Mouse (Mus musculus) MEL (cell line): ENCODE results near the gene Atp5e. TPM values are rescaled to one million over a fixed set of nuclear protein-coding genes. Genes with fewer than 3 reads are reported as not detected.
A peak's percentile ranks its signal among the peaks of the same experiment; 100 is the strongest.

Experiments
- DNase-seq: peaks from one replicate; pipeline ENCODE4 v3.0.0; 2011; ENCODE audit warnings: low read depth, low spot score
- H3K27ac ChIP-seq: 2 replicates; pipeline ENCODE4 v1.5.1; 2012; ENCODE audit warnings: low read depth, mild to moderate bottlenecking, control low read depth, low read length, moderate library complexity; ENCODE audit not compliant: control insufficient read depth
- H3K27me3 ChIP-seq, 2 experiments: fragments of 150-350 bp in 1 of 2; sonication (generic) in 1 of 2; 2 replicates each; pipeline ENCODE4 v1.6.1; 2012; ENCODE audit warnings: low read length in 2 of 2, mild to moderate bottlenecking in 2 of 2, improper control_type of control experiment in 1 of 2, moderate library complexity in 1 of 2; ENCODE audit not compliant: insufficient read depth in 2 of 2, control insufficient read depth in 1 of 2
- H3K36me3 ChIP-seq, 2 experiments: 2 replicates each; pipeline ENCODE4 v1.6.1; 2012 to 2014; ENCODE audit warnings: low read length in 2 of 2, improper control_type of control experiment in 1 of 2, inconsistent platforms in 1 of 2, mild to moderate bottlenecking in 1 of 2; ENCODE audit not compliant: insufficient read depth in 2 of 2, control insufficient read depth in 1 of 2
- H3K4me1 ChIP-seq, 2 experiments: fragments of 150-350 bp in 1 of 2; sonication (generic) in 1 of 2; 2 replicates each; pipeline ENCODE4 v1.6.1; 2012; ENCODE audit warnings: low read length in 2 of 2, improper control_type of control experiment in 1 of 2, mild to moderate bottlenecking in 1 of 2; ENCODE audit not compliant: insufficient read depth in 2 of 2, control insufficient read depth in 1 of 2
- H3K4me3 ChIP-seq, 2 experiments: fragments of 150-350 bp in 1 of 2; sonication (generic) in 1 of 2; 2 replicates each; pipeline ENCODE4 v1.5.1; 2012; ENCODE audit warnings: low read depth in 2 of 2, low read length in 2 of 2, mild to moderate bottlenecking in 2 of 2, moderate library complexity in 2 of 2, control low read depth in 1 of 2, improper control_type of control experiment in 1 of 2; ENCODE audit not compliant: control insufficient read depth in 1 of 2, insufficient read depth in 1 of 2
- H3K79me2 ChIP-seq: 2 replicates; pipeline ENCODE4 v1.6.1; 2012; ENCODE audit warnings: mild to moderate bottlenecking, low read length, moderate library complexity; ENCODE audit not compliant: control insufficient read depth, poor library complexity, insufficient read depth
- H3K9ac ChIP-seq: 2 replicates; pipeline ENCODE4 v1.6.1; 2012; ENCODE audit warnings: low read depth, mild to moderate bottlenecking, control low read depth, low read length, moderate library complexity; ENCODE audit not compliant: control insufficient read depth, poor library complexity, severe bottlenecking
- H3K9me3 ChIP-seq: fragments of 150-350 bp; sonication (generic); replicated peaks from 2 replicates; pipeline ENCODE4 v1.6.1; 2012; ENCODE audit warnings: mild to moderate bottlenecking, low read length, improper control_type of control experiment, moderate library complexity; ENCODE audit not compliant: insufficient read depth
- BHLHE40 ChIP-seq: IDR thresholded peaks from 2 replicates; pipeline ENCODE4 v1.6.1; 2012; ENCODE audit warnings: low read depth, mild to moderate bottlenecking, inconsistent platforms, low read length, improper control_type of control experiment, borderline replicate concordance
- CHD1 ChIP-seq: IDR thresholded peaks from 2 replicates; pipeline ENCODE4 v1.6.1; 2012; ENCODE audit warnings: low read depth, mild to moderate bottlenecking, inconsistent platforms, low read length, improper control_type of control experiment
- CHD2 ChIP-seq: IDR thresholded peaks from 2 replicates; pipeline ENCODE4 v1.6.1; 2011; ENCODE audit warnings: low read length, improper control_type of control experiment
- CTCF ChIP-seq, 3 experiments: IDR thresholded peaks in 2 of 3; conservative IDR thresholded peaks in 1 of 3; 2 replicates each; pipeline ENCODE4 v1.5.1; 2011 to 2012; ENCODE audit warnings: low read length in 3 of 3, low read depth in 2 of 3, mild to moderate bottlenecking in 2 of 3, improper control_type of control experiment in 1 of 3, inconsistent platforms in 1 of 3, mixed read lengths in 1 of 3, moderate library complexity in 1 of 3; ENCODE audit not compliant: control insufficient read depth in 1 of 3, insufficient read depth in 1 of 3, poor library complexity in 1 of 3, severe bottlenecking in 1 of 3
- E2F4 ChIP-seq: IDR thresholded peaks from 2 replicates; pipeline ENCODE4 v1.6.1; 2011; ENCODE audit warnings: low read depth, low read length, improper control_type of control experiment, borderline replicate concordance
- ELF1 ChIP-seq: IDR thresholded peaks from 2 replicates; pipeline ENCODE4 v1.6.1; 2014; ENCODE audit warnings: low read depth, mild to moderate bottlenecking, inconsistent platforms, low read length, improper control_type of control experiment, moderate library complexity
- EP300 ChIP-seq, 2 experiments: IDR thresholded peaks; 2 replicates each; pipeline ENCODE4 v1.6.1; 2011; ENCODE audit warnings: improper control_type of control experiment in 2 of 2, low read length in 2 of 2, low read depth in 1 of 2, mild to moderate bottlenecking in 1 of 2
- ETS1 ChIP-seq: IDR thresholded peaks from 2 replicates; pipeline ENCODE4 v1.6.1; 2012; ENCODE audit warnings: low read depth, mild to moderate bottlenecking, inconsistent platforms, low read length, improper control_type of control experiment, moderate library complexity
- GABPA ChIP-seq: IDR thresholded peaks from 2 replicates; pipeline ENCODE4 v1.6.1; 2012; ENCODE audit warnings: low read depth, mild to moderate bottlenecking, inconsistent platforms, low read length, improper control_type of control experiment, moderate library complexity
- GATA1 ChIP-seq: IDR thresholded peaks from 2 replicates; pipeline ENCODE4 v1.6.1; 2011; ENCODE audit warnings: low read depth, low read length, improper control_type of control experiment
- HCFC1 ChIP-seq: IDR thresholded peaks from 2 replicates; pipeline ENCODE4 v1.6.1; 2012; ENCODE audit warnings: low read depth, mild to moderate bottlenecking, inconsistent platforms, low read length, improper control_type of control experiment, moderate library complexity
- JUND ChIP-seq: IDR thresholded peaks from 2 replicates; pipeline ENCODE4 v1.6.1; 2011; ENCODE audit warnings: low read depth, mild to moderate bottlenecking, improper control_type of control experiment, low read length
- KAT2A ChIP-seq: conservative IDR thresholded peaks from 2 replicates; pipeline ENCODE4 v1.6.1; 2012; ENCODE audit warnings: low read depth, low read length, improper control_type of control experiment, inconsistent platforms
- MAFK ChIP-seq: IDR thresholded peaks from 2 replicates; pipeline ENCODE4 v1.6.1; 2011; ENCODE audit warnings: low read depth, mild to moderate bottlenecking, low read length, improper control_type of control experiment, borderline replicate concordance
- MAX ChIP-seq: IDR thresholded peaks from 2 replicates; pipeline ENCODE4 v1.6.1; 2011; ENCODE audit warnings: low read length, improper control_type of control experiment
- MAZ ChIP-seq: IDR thresholded peaks from 2 replicates; pipeline ENCODE4 v1.6.1; 2012; ENCODE audit warnings: low read depth, mild to moderate bottlenecking, inconsistent platforms, low read length, improper control_type of control experiment
- MEF2A ChIP-seq: IDR thresholded peaks from 2 replicates; pipeline ENCODE4 v1.6.1; 2014; ENCODE audit warnings: low read depth, mild to moderate bottlenecking, inconsistent platforms, low read length, improper control_type of control experiment; ENCODE audit not compliant: poor library complexity, insufficient replicate concordance, severe bottlenecking; ENCODE audit errors: extremely low read depth
- MXI1 ChIP-seq: IDR thresholded peaks from 2 replicates; pipeline ENCODE4 v1.6.1; 2011; ENCODE audit warnings: mild to moderate bottlenecking, low read depth, low read length, improper control_type of control experiment
- MYB ChIP-seq: IDR thresholded peaks from 2 replicates; pipeline ENCODE4 v1.6.1; 2011; ENCODE audit warnings: mild to moderate bottlenecking, low read depth, low read length, improper control_type of control experiment
- MYC ChIP-seq: IDR thresholded peaks from 2 replicates; pipeline ENCODE4 v1.6.1; 2011; ENCODE audit warnings: low read depth, mild to moderate bottlenecking, low read length, improper control_type of control experiment, moderate library complexity
- NELFE ChIP-seq: IDR thresholded peaks from 2 replicates; pipeline ENCODE4 v1.6.1; 2011; ENCODE audit warnings: low read depth, low read length, improper control_type of control experiment
- NRF1 ChIP-seq: IDR thresholded peaks from 2 replicates; pipeline ENCODE4 v1.6.1; 2014; ENCODE audit warnings: low read depth, mild to moderate bottlenecking, inconsistent platforms, low read length, improper control_type of control experiment, moderate library complexity; ENCODE audit not compliant: poor library complexity, insufficient read depth, severe bottlenecking
- POLR2A ChIP-seq, 2 experiments: IDR thresholded peaks; 2 replicates each; pipeline ENCODE4 v1.6.1; 2011 to 2012; ENCODE audit warnings: low read length in 2 of 2, mild to moderate bottlenecking in 2 of 2, control low read depth in 1 of 2, improper control_type of control experiment in 1 of 2, low read depth in 1 of 2, moderate library complexity in 1 of 2; ENCODE audit not compliant: control insufficient read depth in 1 of 2, insufficient read depth in 1 of 2, poor library complexity in 1 of 2
- POLR2AphosphoS2 ChIP-seq: IDR thresholded peaks from 2 replicates; pipeline ENCODE4 v1.6.1; 2011; ENCODE audit warnings: low read length, improper control_type of control experiment
- POLR2AphosphoS5 ChIP-seq: IDR thresholded peaks from 2 replicates; pipeline ENCODE4 v1.6.1; 2012; ENCODE audit warnings: low read depth, borderline replicate concordance, mild to moderate bottlenecking, inconsistent platforms, low read length, moderate library complexity, mixed read lengths
- RAD21 ChIP-seq: IDR thresholded peaks from 2 replicates; pipeline ENCODE4 v1.6.1; 2011; ENCODE audit warnings: mild to moderate bottlenecking, low read depth, low read length, improper control_type of control experiment
- RCOR1 ChIP-seq: IDR thresholded peaks from 2 replicates; pipeline ENCODE4 v1.6.1; 2012; ENCODE audit warnings: low read depth, mild to moderate bottlenecking, inconsistent platforms, low read length, improper control_type of control experiment
- SIN3A ChIP-seq: IDR thresholded peaks from 2 replicates; pipeline ENCODE4 v1.6.1; 2012; ENCODE audit warnings: low read length, improper control_type of control experiment, inconsistent platforms
- SMC3 ChIP-seq: IDR thresholded peaks from 2 replicates; pipeline ENCODE4 v1.6.1; 2011; ENCODE audit warnings: low read depth, low read length, improper control_type of control experiment
- TAL1 ChIP-seq: IDR thresholded peaks from 2 replicates; pipeline ENCODE4 v1.6.1; 2012; ENCODE audit warnings: mild to moderate bottlenecking, inconsistent platforms, low read length, moderate library complexity, mixed read lengths
- UBTF ChIP-seq: IDR thresholded peaks from 2 replicates; pipeline ENCODE4 v1.6.1; 2012; ENCODE audit warnings: low read depth, mild to moderate bottlenecking, inconsistent platforms, low read length, improper control_type of control experiment, moderate library complexity, borderline replicate concordance; ENCODE audit not compliant: insufficient read depth
- USF1 ChIP-seq: IDR thresholded peaks from 2 replicates; pipeline ENCODE4 v1.6.1; 2014; ENCODE audit warnings: low read depth, mild to moderate bottlenecking, inconsistent platforms, low read length, improper control_type of control experiment, moderate library complexity
- USF2 ChIP-seq, 2 experiments: IDR thresholded peaks; 2 replicates each; pipeline ENCODE4 v1.6.1; 2011 to 2012; ENCODE audit warnings: improper control_type of control experiment in 2 of 2, low read length in 2 of 2, borderline replicate concordance in 1 of 2, inconsistent platforms in 1 of 2, low read depth in 1 of 2, mild to moderate bottlenecking in 1 of 2; ENCODE audit not compliant: insufficient read depth in 1 of 2
- ZC3H11A ChIP-seq: IDR thresholded peaks from 2 replicates; pipeline ENCODE4 v1.6.1; 2012; ENCODE audit warnings: low read depth, mild to moderate bottlenecking, inconsistent platforms, low read length, improper control_type of control experiment
- ZKSCAN1 ChIP-seq: IDR thresholded peaks from 2 replicates; pipeline ENCODE4 v1.6.1; 2012; ENCODE audit warnings: low read depth, mild to moderate bottlenecking, inconsistent platforms, low read length, improper control_type of control experiment, moderate library complexity
- ZMIZ1 ChIP-seq: IDR thresholded peaks from 2 replicates; pipeline ENCODE4 v1.6.1; 2012; ENCODE audit warnings: low read depth, mild to moderate bottlenecking, inconsistent platforms, low read length, improper control_type of control experiment, moderate library complexity
- ZNF384 ChIP-seq: IDR thresholded peaks from 2 replicates; pipeline ENCODE4 v1.6.1; 2012; ENCODE audit warnings: low read depth, mild to moderate bottlenecking, inconsistent platforms, low read length, improper control_type of control experiment
- polyA plus RNA-seq, 2 experiments: library from polyadenylated mRNA; stranded (reverse) in 1 of 2; unstranded in 1 of 2; fragments of >175 nt in 1 of 2; fragments of >200 nt in 1 of 2; gene quantifications; 2 replicates each; pipeline versions ENCODE4 v1.2.1 to v1.2.4; 2012; ENCODE audit warnings: low replicate concordance in 2 of 2, low read depth in 1 of 2; ENCODE audit not compliant: insufficient read length in 2 of 2, insufficient read depth in 1 of 2, missing spikeins in 1 of 2
- total RNA-seq: library from RNA; depleted of rRNA; stranded (reverse); fragments of 300-350 nt; gene quantifications from 2 replicates; pipeline ENCODE4 v1.2.3, GENCODE M21; 2012

The Atp5e gene
- total and polyA plus RNA-seq, 3 experiments, result 225 to 561 TPM; not detected in 1

- Histone ChIP-seq H3K4me3 (peak overlapping the region; percentile 34 to 54), H3K4me1 (peaks cover 11 to 33% of the 10 kb centered on the region in 2 experiments), H3K27me3 (no peaks in the 10 kb centered on the region), H3K27ac (peak overlapping the region; percentile 82), H3K9me3 (no peaks in the 10 kb centered on the region), H3K9ac (peak overlapping the region; percentile 53), H3K79me2 (no peaks in the 10 kb centered on the region), H3K36me3 (peaks cover 0 to 18% of the 10 kb centered on the region in 2 experiments; a peak in 2 of 4 replicates)
- peak; percentile 94 for DNase-seq
- TF ChIP-seq CHD2 (peak; percentile 80), HCFC1 (peak; percentile 77), ZC3H11A (peak; percentile 57), E2F4 (no peak), MAZ (peak; percentile 63; the same call in 1 of the 2 replicates), CTCF (IDR thresholded peaks at IDR 0.05 in 2 of 3, conservative IDR thresholded peaks at IDR 0.05 in 1 of 3; ENCODE audit: control insufficient read depth in 1 of 3, insufficient read depth in 1 of 3, low read depth in 2 of 3, low read length in 3 of 3, poor library complexity in 1 of 3, severe bottlenecking in 1 of 3) (peak; percentile 41 to 82 (median 78)), USF1 (no peak), ZNF384 (no peak), POLR2A (IDR thresholded peaks at IDR 0.05; ENCODE audit: control insufficient read depth in 1 of 2, insufficient read depth in 1 of 2, low read depth in 1 of 2, low read length in 2 of 2, poor library complexity in 1 of 2) (peak in 1 of 2 experiments; percentile 46; a peak in 1 of 4 replicates), TAL1 (peak; percentile 92), MEF2A (no peak), ZMIZ1 (no peak), MYB (no peak; the same call in 1 of the 2 replicates), UBTF (no peak), MYC (0 out of 2 replicates have a peak, but pooled peaks have one; percentile 35), ZKSCAN1 (no peak), POLR2AphosphoS2 (0 out of 2 replicates have a peak, but pooled peaks have one; percentile 44), JUND (no peak), GABPA (no peak), NELFE (peak; percentile 39), ETS1 (peak; percentile 81), MXI1 (no peak), KAT2A (no peak; the same call in 1 of the 2 replicates), USF2 (IDR thresholded peaks at IDR 0.05; ENCODE audit: borderline replicate concordance in 1 of 2, insufficient read depth in 1 of 2, low read depth in 1 of 2, low read length in 2 of 2) (no peak), MAX (no peak), NRF1 (no peak), SMC3 (peak; percentile 84), GATA1 (peak; percentile 96), ELF1 (peak; percentile 73), RAD21 (peak; percentile 62), EP300 (IDR thresholded peaks at IDR 0.05; ENCODE audit: low read depth in 1 of 2, low read length in 2 of 2) (peak; percentile 90 to 95), SIN3A (peak; percentile 84), CHD1 (no peak), RCOR1 (peak; percentile 82), BHLHE40 (0 out of 2 replicates have a peak, but pooled peaks have one; percentile 65), MAFK (no peak), POLR2AphosphoS5 (no peak)
Measured at GRCm38 (mm10) chr2:174453681-174454080, 10.2 kb downstream of the Atp5e start.
